Mouse (Mus musculus) gastrocnemius, postnatal 36 days (tissue): ENCODE results near the gene Tnni2. TPM values are rescaled to one million over a fixed set of nuclear protein-coding genes. Genes with fewer than 3 reads are reported as not detected.
"Not testable (repeated sequence)": the region's sequence is repeated elsewhere in the genome, so short reads cannot be mapped to it uniquely, and the experiment has no call there.

Experiments
- DNase-seq, 2 experiments: peaks; one replicate each; pipeline ENCODE4 v3.0.0; 2022
- intact Hi-C: fragments of 180-260 bp; cut with DNase I; formaldehyde crosslinking; loops from one replicate; pipeline ENCODE4 v1.15.1; 2025
- long read RNA-seq, 2 experiments: library from polyadenylated mRNA; stranded (forward); transcript quantifications; one replicate each; pipeline ENCODE4 v2.0.0; 2021
- total RNA-seq, 2 experiments: library from RNA; stranded (reverse); gene quantifications; 2 replicates each; pipeline ENCODE4 v1.2.3; 2021

The Tnni2 gene
- total RNA-seq: over 10,000 TPM; 17,613 to 18,280 TPM
- long read RNA-seq, experiment 1, transcript Tnni2-203 (5 exons, 895 nt): major isoform, 122 of 8,558 reads
- long read RNA-seq, experiment 1, transcript Tnni2-208 (3 exons, 345 nt): minor isoform, 97 of 8,558 reads
- long read RNA-seq, experiment 1, partial matches to known transcripts: 1,990 of 8,558 reads
- long read RNA-seq, experiment 1, other reads (novel, unspliced or antisense): 6,349 of 8,558 reads
- long read RNA-seq, experiment 2, transcript Tnni2-203 (5 exons, 895 nt): major isoform, 115 of 9,821 reads
- long read RNA-seq, experiment 2, transcript Tnni2-208 (3 exons, 345 nt): major isoform, 115 of 9,821 reads
- long read RNA-seq, experiment 2, partial matches to known transcripts: 2,360 of 9,821 reads
- long read RNA-seq, experiment 2, other reads (novel, unspliced or antisense): 7,231 of 9,821 reads

GRCm38 (mm10) chr7:142441585-142441984 lies at the start of gene Tnni2:
Gene Tnni2, plus strand, starts transcription at chr7:142441808.
- DNase-seq: peak; percentile 63 to 66
- intact Hi-C loops: loop anchor here (5.0 kb wide), 1 partner anchor 136 kb away; no protein-coding TSS in a partner anchor

DNA sequence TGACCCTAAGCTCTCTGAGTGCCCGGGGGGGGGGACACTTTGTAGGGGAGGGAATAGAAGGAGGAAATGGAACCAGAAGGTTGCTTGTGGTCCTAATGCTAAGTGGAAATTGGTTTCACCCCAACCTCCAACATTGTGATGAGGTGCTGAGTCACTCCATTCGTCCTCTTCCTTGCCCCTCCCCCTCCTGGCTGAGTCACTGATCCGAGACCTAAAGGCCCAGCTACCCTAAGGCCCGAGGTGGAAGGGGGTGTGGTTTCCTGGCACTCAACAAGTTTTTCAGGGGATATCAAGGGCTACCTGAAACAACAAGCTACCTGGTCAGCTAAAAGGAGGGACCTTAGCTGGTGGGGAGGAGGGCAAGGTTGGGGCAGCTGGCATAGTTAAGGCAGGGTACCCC lies 48.4 kb upstream of the Tnni2 start:
- peak in 1 of 2 experiments; percentile 10 for DNase-seq
- intact Hi-C loops: loop anchor here (5.0 kb wide), 1 partner anchor 39 kb away; the partner anchor contains the start of gene Syt8

DNA sequence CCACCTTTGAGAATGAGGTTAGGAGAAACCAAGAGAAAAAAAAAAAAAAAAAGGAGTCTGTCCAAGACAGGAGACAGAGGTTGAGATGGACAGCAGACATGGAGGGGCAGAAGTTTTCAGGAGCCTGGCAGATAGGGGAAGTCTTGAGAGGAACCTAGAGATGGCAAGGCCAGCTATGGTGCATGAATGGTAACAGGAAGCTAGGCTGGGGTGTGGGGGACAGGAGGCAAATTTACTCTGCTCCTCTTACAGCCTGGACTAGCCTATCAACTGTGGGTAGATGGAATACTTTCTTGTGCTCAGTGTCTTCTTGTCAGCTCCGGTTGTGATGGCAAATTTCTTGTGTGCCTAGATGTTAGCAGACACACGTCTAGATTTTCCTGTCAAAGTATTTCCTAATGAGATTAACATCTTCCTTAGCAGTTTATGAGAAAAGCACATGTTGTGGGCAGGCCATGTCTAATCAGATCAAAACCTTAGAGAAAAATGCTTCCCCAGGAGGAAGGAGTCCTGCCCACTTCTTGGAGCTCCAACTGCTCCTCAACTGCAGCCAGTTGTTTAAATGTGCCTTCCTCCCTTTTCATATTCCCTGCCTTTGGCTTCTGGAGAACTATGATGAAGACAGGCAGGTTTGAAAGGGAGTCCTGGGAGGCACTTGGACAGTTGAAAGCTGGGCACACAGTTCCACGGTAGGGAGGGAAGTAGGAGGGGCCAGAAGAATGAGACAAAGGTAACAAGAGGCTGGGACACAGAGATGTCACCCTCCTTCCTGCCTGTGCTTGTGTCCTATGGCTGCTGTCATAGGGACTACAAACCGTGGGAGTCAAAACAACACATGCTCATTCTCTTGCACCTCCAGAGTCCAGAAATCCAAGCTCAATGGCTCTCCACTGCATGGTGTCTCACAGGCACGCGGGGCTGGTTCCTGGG lies 47.1 kb upstream of the Tnni2 start:
- DNase-seq: no peak
- intact Hi-C loops: loop anchor here (5.0 kb wide), 1 partner anchor 38 kb away; the partner anchor contains the start of gene Syt8

GRCm38 (mm10) chr7:142395472-142395871 lies 46.1 kb upstream of the Tnni2 start:
- no peak for DNase-seq
- intact Hi-C loops: no loop called here

DNA sequence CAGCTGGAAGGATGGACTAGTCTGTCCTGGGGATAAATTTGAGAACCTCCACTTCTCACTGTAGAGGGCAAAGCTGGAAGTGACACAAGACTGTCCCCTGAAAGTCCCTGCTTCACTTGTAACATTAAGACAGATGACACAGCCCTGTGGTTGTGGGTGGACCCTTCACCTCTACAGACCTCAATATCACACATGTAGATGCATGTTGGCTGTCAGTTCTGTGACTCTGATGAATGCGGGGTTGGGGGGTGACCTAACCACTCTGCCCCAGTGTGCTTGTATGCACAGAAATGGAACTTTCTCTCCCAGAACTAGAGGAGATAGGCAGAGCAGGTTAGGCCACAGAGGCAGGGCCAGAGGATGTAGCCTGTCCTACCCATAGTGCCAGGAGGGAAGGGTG lies 45.0 kb upstream of the Tnni2 start:
- intact Hi-C loops: no loop called here
- no peak for DNase-seq

DNA sequence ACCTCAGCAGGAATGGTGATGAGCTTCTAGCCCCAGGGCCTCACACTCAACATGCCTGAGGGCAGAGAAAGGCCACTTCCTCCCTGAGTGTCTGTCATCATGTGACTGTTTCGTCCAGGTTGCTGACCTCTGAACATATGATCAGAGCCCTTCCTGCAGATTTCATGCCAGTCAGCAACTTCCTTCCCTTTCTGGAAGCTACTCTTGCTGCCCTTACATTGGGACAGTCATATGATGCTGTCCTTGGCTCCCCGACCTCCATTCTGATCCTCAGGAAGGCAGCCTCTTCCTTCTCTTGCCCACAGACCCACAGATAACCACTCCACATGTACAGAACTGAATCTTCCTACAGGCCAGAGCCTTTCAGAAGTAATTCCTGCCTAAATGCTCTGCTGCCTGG lies 43.6 kb upstream of the Tnni2 start:
- intact Hi-C loops: no loop called here

DNA sequence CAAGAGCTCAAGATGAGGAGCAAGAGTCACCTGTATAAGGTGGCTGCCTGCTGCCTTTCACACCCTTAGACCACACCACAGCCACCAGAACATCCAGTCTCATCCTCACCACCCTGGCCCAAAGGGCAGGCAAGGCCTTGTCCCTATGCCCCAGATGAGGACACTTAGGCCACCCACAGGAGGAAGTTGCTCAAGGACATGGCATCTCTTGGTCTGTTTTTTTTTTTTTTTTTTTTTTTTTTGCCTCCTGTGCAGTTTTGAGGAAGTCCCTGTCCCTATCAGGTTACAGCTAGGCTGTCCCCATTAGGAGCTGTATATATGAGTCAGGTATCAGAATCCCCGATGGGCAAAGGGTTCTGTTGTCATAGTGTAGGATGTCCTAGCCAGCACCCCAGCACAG lies 42.4 kb upstream of the Tnni2 start:
- DNase-seq: no peak
- intact Hi-C loops: no loop called here

More for the DNA sequence above, 43.6 kb upstream of the Tnni2 start:
- no peak for DNase-seq

GRCm38 (mm10) chr7:142400112-142400749 lies 41.4 kb upstream of the Tnni2 start:
- no peak for DNase-seq
- intact Hi-C loops: no loop called here

- intact Hi-C loops: no loop called here
- no peak for DNase-seq
Observed at GRCm38 (mm10) chr7:142400750-142401142, 40.9 kb upstream of the Tnni2 start.

DNA sequence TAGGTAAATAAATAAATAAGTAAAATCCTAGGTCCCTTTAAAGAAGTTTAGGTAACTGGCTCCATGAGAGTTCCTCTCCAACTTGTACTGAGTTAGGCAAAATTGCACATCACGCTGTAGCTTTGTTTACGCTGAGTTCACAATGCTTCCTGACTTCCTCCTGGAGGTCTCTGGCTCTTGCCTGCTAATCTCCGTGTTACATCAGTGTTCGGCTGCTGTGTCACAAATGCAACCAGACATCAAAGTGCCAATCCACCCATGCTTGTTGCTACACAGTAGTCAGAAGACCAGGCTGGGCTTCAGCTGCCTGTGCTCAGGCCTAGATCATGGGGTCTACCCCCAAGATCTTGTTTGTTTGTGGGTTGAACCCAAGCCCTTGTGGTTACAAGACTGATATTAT lies 38.0 kb upstream of the Tnni2 start:
- intact Hi-C loops: no loop called here
- no peak for DNase-seq

DNA sequence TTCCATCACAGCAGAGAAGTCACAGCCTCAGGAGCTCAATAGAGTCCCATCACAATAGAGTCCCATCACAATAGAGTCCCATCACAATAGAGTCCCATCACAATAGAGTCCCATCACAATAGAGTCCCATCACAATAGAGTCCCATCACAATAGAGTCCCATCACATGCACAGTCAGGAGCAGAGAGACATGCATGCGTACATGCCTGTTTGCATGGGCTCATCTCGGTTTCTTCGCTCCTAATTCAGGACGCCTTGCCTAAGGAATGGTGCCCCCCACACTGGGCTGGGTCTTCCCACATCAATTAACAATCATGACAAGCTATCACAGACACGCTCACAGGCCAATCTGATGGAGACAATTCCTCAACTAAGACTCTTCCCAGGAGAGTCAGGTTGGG lies 36.5 kb upstream of the Tnni2 start:
- intact Hi-C loops, DNase-seq: not testable (repeated sequence)

DNA sequence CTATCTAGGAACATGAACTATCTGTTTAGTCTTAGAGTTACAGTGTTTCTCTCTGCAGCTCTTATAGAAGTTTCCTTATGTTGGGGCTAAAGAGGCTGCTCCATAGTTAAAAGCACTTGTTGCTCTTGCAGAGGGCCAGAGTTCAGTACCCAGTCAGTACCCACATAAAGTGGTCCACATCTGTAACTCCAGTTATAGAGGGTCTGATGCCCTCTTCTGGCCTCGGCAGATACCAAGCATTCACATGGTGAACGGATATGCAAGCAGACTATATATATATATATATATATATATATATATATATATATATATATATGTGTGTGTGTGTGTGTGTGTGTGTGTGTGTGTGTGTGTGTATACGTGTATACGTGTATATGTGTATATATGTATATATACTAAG lies 33.7 kb upstream of the Tnni2 start:
- intact Hi-C loops: no loop called here
- DNase-seq: no peak

GRCm38 (mm10) chr7:142408686-142409085 lies 32.9 kb upstream of the Tnni2 start:
- intact Hi-C loops: no loop called here
- no peak for DNase-seq

DNA sequence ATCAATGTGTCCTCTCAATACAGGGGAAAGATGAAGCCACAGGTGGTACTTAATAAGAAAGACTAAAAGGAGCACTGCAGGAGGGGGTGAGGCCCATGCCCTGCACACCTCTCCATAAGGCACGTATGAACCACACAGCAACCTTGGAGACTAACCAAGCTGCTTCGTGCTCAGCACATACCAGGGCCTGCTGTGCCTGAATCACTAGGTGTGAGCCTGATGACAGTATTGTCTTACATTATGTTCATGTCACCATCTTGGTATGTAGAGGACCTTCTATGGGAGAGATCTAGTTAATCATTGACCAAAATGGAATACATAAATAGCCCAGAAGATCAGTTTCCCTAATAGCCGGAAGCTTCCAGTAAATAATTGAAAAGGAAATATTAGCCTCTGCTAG lies 32.0 kb upstream of the Tnni2 start:
- DNase-seq: no peak
- intact Hi-C loops: no loop called here

DNA sequence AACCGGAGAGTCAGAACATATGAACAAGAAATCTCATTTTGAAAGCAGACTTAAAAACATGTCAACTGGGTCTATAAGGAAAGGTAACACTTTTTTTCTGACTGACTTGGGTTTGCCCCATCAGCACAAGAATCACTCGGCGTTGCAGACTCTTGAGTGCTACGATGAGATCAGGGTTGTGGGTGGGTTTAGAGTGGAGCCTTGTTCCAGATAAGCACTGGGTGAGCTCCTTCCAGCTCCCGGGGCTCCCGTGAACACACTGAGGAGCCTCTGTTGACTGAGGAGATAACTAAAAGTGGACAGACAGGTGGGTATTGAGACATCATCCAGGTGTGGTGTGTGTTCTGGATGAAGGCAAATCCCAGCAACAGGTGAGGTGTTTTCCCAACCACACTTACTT lies 28.3 kb upstream of the Tnni2 start:
- intact Hi-C loops: no loop called here
- no peak for DNase-seq

DNA sequence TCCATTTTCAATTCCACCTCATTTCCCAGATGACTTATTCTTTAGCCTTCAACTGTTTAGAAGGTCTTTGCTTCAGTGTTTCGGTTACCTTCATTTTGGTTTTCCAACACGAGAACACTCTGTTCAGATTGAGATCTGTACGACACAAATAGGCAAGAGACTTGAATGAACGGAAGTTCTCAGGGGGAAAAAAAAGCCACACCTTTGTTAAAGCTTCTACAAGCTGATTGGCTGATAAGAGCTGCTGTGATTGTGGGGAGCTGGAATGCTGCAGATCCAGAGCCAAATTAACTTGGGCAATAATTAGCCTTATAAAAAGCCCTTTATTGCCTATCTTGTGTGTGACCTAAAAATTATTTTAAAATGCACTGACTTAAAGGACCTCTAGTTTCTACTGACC lies 26.3 kb upstream of the Tnni2 start:
- DNase-seq: no peak
- intact Hi-C loops: no loop called here

GRCm38 (mm10) chr7:142416225-142416624 lies 25.4 kb upstream of the Tnni2 start:
- intact Hi-C loops: no loop called here
- DNase-seq: no peak

GRCm38 (mm10) chr7:142418027-142418426 lies 23.6 kb upstream of the Tnni2 start:
- intact Hi-C loops: no loop called here
- no peak for DNase-seq

GRCm38 (mm10) chr7:142418679-142419078 lies 22.9 kb upstream of the Tnni2 start:
- intact Hi-C loops: no loop called here
- DNase-seq: no peak

- intact Hi-C loops: no loop called here
- DNase-seq: no peak
Observed at GRCm38 (mm10) chr7:142419887-142420286, 21.7 kb upstream of the Tnni2 start.

DNA sequence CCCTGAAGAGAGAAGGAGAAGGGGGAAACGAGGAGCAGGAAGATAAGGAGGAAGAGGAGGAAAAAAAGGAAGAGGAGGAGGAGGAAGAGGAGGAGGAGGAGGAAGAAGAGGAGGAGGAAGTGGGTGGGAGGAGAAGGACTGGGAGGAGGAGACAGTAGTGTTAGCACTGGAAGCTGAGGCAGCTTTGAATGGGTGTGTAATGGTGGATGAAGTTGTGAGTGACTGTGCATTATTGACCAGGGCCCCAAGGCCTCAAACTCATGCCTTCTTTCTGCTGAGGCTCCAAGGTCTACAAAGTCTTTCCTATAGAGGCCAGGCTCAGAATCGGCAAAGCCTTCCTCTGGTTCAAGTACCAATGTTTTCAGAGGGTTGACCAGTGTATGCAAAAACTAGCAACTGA lies 19.8 kb upstream of the Tnni2 start:
- no peak for DNase-seq
- intact Hi-C loops: no loop called here
